Mouse (Mus musculus): ENCODE measurements around the gene Upk3b.

GRCm38 (mm10) chr5:136027612-136028311 is 10.5 kb upstream of the Upk3b start:
- no peak for TF ChIP-seq CTCF (IDR thresholded peaks at IDR 0.05; ENCODE audit: low read depth, low read length)
- TF ChIP-seq GATA1 (IDR thresholded peaks at IDR 0.05; ENCODE audit: borderline replicate concordance, low read length): no peak
- TF ChIP-seq TAL1 (conservative IDR thresholded peaks at IDR 0.05; ENCODE audit: low read depth, low read length): no peak
- TF ChIP-seq POLR2AphosphoS5 (IDR thresholded peaks at IDR 0.05; ENCODE audit: insufficient replicate concordance, low read depth, low read length): no peak
